Mouse (Mus musculus) heart, postnatal 0 days (tissue): Measurements from ENCODE around the gene Zbtb38.

ENCODE experiments used
- CTCF ChIP-seq: IDR thresholded peaks from 2 replicates; pipeline ENCODE4 v1.5.1; 2016; ENCODE audit warnings: antibody characterized with exemption, control low read depth, low read depth
- EP300 ChIP-seq: IDR thresholded peaks from 2 replicates; pipeline ENCODE4 v1.6.1; 2016; ENCODE audit warnings: antibody characterized with exemption, low read depth

- TF ChIP-seq CTCF (peak; percentile 92), EP300 (peak; percentile 93)
These were observed 6.3 kb upstream of the Zbtb38 start for GRCm38 (mm10) chr9:96758749-96759597.
